Mouse (Mus musculus): ENCODE measurements around the gene Gm15517. TPM values are rescaled to one million over a fixed set of nuclear protein-coding genes. Genes with fewer than 3 reads are reported as not detected.
A peak's percentile ranks its signal among the peaks of the same experiment; 100 is the strongest.

Gm15517 gene
- polyA plus RNA-seq, 1 experiment: not detected

- H3K27me3 ChIP-seq (ENCODE audit: control insufficient read depth, insufficient read depth, low read length, poor library complexity, severe bottlenecking): no peaks in the 10 kb centered on the region
- no peaks in the 10 kb centered on the region for H3K36me3 ChIP-seq (ENCODE audit: control insufficient read depth, insufficient read depth, low read length, poor library complexity, severe bottlenecking)
- H3K9me3 ChIP-seq (replicated peaks; ENCODE audit: control insufficient read depth, insufficient read depth, low read length, poor library complexity, severe bottlenecking): no peaks in the 10 kb centered on the region
- H3K9ac ChIP-seq (ENCODE audit: low read depth, poor library complexity, severe bottlenecking): no peak overlapping the region
- H3K27ac ChIP-seq (ENCODE audit: insufficient read depth, low read length): no peak overlapping the region
- TF ChIP-seq POLR2A (IDR thresholded peaks at IDR 0.05; ENCODE audit: insufficient read depth, low read length) (no peak), CTCF (IDR thresholded peaks at IDR 0.05; ENCODE audit: low read depth, low read length) (no peak), EP300 (IDR thresholded peaks at IDR 0.05; ENCODE audit: insufficient read depth, low read depth, low read length) (no peak)
- H3K4me1 ChIP-seq (ENCODE audit: control insufficient read depth, insufficient read depth, low read length): no peaks in the 10 kb centered on the region
- H3K4me3 ChIP-seq (ENCODE audit: low read depth, low read length): no peak overlapping the region
Observed at GRCm38 (mm10) chr7:44239913-44240312, 21.3 kb upstream of the Gm15517 start.

DNA sequence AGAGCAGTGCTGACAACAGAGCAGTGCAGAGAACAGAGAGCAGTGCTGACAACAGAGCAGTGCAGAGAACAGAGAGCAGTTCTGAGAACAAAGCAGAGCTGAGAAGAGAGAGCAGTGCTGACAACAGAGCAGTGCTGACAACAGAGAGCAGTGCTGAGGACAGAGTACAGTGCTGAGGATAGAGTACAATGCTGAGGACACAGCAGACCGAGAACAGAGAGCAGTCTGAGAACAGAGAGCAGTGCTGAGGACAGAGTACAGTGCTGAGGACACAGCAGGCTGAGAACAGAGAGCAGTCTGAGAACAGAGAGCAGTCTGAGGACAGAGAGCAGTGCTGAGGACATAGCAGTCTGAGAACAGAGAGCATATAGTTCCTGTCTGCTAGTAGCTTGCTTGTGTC lies 20.5 kb upstream of the Gm15517 start:
- no peak overlapping the region for H3K27ac ChIP-seq (ENCODE audit: insufficient read depth, low read length)
- no peaks in the 10 kb centered on the region for H3K27me3 ChIP-seq (ENCODE audit: control insufficient read depth, insufficient read depth, low read length, poor library complexity, severe bottlenecking)
- no peak for TF ChIP-seq POLR2A (IDR thresholded peaks at IDR 0.05; ENCODE audit: insufficient read depth, low read length)
- TF ChIP-seq EP300 (IDR thresholded peaks at IDR 0.05; ENCODE audit: insufficient read depth, low read depth, low read length): no peak
- no peak for TF ChIP-seq CTCF (IDR thresholded peaks at IDR 0.05; ENCODE audit: low read depth, low read length)
- no peaks in the 10 kb centered on the region for H3K4me1 ChIP-seq (ENCODE audit: control insufficient read depth, insufficient read depth, low read length)
- no peak overlapping the region for H3K9ac ChIP-seq (ENCODE audit: low read depth, poor library complexity, severe bottlenecking)
- H3K36me3 ChIP-seq (ENCODE audit: control insufficient read depth, insufficient read depth, low read length, poor library complexity, severe bottlenecking): no peaks in the 10 kb centered on the region
- H3K4me3 ChIP-seq (ENCODE audit: low read depth, low read length): no peak overlapping the region
- H3K9me3 ChIP-seq (replicated peaks; ENCODE audit: control insufficient read depth, insufficient read depth, low read length, poor library complexity, severe bottlenecking): no peaks in the 10 kb centered on the region

DNA sequence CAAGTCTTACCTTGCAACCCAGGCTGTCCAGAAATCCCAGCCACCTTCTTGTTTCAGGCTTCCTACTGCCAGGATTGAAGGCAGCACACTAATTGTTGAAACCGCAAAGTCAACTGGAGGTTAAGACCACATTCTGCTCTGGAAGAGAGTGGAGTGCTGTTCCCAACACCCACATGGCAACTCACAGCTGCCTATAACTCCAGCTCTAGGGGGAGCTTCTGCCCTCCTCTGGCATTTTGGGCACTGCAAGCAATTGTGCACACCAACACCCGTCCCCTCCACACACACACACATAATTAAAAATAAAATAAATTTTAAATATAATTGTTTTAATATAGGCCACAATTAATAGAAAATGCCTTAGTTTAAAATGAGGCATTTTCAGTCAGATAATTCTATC lies 20.1 kb upstream of the Gm15517 start:
- Histone ChIP-seq H3K9me3 (replicated peaks; ENCODE audit: control insufficient read depth, insufficient read depth, low read length, poor library complexity, severe bottlenecking) (no peaks in the 10 kb centered on the region), H3K4me3 (ENCODE audit: low read depth, low read length) (no peak overlapping the region), H3K27me3 (ENCODE audit: control insufficient read depth, insufficient read depth, low read length, poor library complexity, severe bottlenecking) (no peaks in the 10 kb centered on the region), H3K27ac (ENCODE audit: insufficient read depth, low read length) (no peak overlapping the region), H3K36me3 (ENCODE audit: control insufficient read depth, insufficient read depth, low read length, poor library complexity, severe bottlenecking) (no peaks in the 10 kb centered on the region), H3K9ac (ENCODE audit: low read depth, poor library complexity, severe bottlenecking) (no peak overlapping the region), H3K4me1 (ENCODE audit: control insufficient read depth, insufficient read depth, low read length) (no peaks in the 10 kb centered on the region)
- TF ChIP-seq POLR2A (IDR thresholded peaks at IDR 0.05; ENCODE audit: insufficient read depth, low read length) (no peak), EP300 (IDR thresholded peaks at IDR 0.05; ENCODE audit: insufficient read depth, low read depth, low read length) (no peak)

GRCm38 (mm10) chr7:44244080-44244479 lies 17.2 kb upstream of the Gm15517 start:
- Histone ChIP-seq H3K9me3 (replicated peaks; ENCODE audit: control insufficient read depth, insufficient read depth, low read length, poor library complexity, severe bottlenecking) (no peaks in the 10 kb centered on the region), H3K9ac (ENCODE audit: low read depth, poor library complexity, severe bottlenecking) (no peak overlapping the region), H3K4me3 (ENCODE audit: low read depth, low read length) (no peak overlapping the region), H3K27me3 (ENCODE audit: control insufficient read depth, insufficient read depth, low read length, poor library complexity, severe bottlenecking) (no peaks in the 10 kb centered on the region), H3K27ac (ENCODE audit: insufficient read depth, low read length) (no peak overlapping the region), H3K36me3 (ENCODE audit: control insufficient read depth, insufficient read depth, low read length, poor library complexity, severe bottlenecking) (peaks cover 16% of the 10 kb centered on the region), H3K4me1 (ENCODE audit: control insufficient read depth, insufficient read depth, low read length) (no peaks in the 10 kb centered on the region)
- TF ChIP-seq EP300 (IDR thresholded peaks at IDR 0.05; ENCODE audit: insufficient read depth, low read depth, low read length) (no peak), POLR2A (IDR thresholded peaks at IDR 0.05; ENCODE audit: insufficient read depth, low read length) (no peak), CTCF (IDR thresholded peaks at IDR 0.05; ENCODE audit: low read depth, low read length) (no peak)

DNA sequence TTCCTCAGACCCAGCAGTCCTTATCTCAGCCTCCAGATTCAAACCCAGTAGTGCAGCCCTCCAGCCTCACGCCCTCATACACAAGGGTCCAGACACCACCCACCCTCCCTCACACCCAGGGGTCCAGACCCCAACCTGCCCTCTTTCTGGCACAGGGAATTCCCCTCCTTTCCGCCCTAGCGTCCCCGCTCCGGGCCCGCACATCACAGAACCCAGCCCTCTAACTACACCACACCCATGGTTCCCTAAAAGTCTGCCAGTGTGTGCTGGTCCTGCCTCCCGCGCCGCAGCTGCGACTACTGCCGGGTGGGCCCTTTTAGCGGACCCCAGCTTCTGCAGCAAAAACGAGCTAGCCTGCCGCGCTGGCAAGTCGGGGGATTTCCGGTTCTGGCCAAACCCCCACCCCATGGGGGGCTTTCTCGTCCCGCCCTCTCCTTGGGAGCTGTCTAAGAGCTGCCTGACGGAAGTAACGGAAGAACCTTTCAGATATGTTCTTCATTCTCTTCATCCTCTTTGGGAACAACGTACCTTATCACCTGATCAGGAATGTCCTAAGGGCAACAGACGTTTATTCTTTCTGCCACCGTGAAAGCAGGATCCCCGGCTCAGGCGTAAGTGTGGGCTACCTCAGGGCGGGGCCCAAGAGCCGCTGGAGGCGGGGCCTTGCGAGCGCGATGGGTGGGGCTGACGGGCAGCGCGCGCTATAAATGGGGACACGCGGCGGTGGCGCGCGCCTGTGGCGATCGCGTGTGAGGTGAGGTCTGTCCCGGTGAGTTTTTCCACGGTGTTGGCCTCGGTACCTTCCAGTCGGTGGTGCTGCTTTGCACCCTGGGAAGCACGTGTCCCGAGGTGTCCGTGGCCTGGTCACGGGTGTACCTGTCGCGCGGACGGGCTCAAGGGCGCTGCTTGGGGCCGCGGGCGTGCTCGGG lies 14.9 kb upstream of the Gm15517 start, which contains the start of the genes 1700028J19Rik and 2410002F23Rik:
Gene 1700028J19Rik (minus strand): TSS at position 641 of the 929 bp plus-strand sequence.
Gene 2410002F23Rik (plus strand): TSS at position 668 of the 929 bp plus-strand sequence.
- H3K4me3 ChIP-seq (ENCODE audit: low read depth, low read length): peak within 1 kb of the TSS; percentile 72
- TF ChIP-seq POLR2A (IDR thresholded peaks at IDR 0.05; ENCODE audit: insufficient read depth, low read length) (peak; percentile 99), CTCF (IDR thresholded peaks at IDR 0.05; ENCODE audit: low read depth, low read length) (no peak)
- H3K27me3 ChIP-seq (ENCODE audit: control insufficient read depth, insufficient read depth, low read length, poor library complexity, severe bottlenecking): no peaks in the 10 kb centered on the region
- no peaks in the 10 kb centered on the region for H3K4me1 ChIP-seq (ENCODE audit: control insufficient read depth, insufficient read depth, low read length)
- H3K9me3 ChIP-seq (replicated peaks; ENCODE audit: control insufficient read depth, insufficient read depth, low read length, poor library complexity, severe bottlenecking): no peaks in the 10 kb centered on the region
- peak within 1 kb of the TSS; percentile 31 for H3K27ac ChIP-seq (ENCODE audit: insufficient read depth, low read length)
- peaks cover 35% of the 10 kb centered on the region for H3K36me3 ChIP-seq (ENCODE audit: control insufficient read depth, insufficient read depth, low read length, poor library complexity, severe bottlenecking)
- peak within 1 kb of the TSS; percentile 65 for H3K9ac ChIP-seq (ENCODE audit: low read depth, poor library complexity, severe bottlenecking)

GRCm38 (mm10) chr7:44246984-44247470 lies 14.2 kb upstream of the Gm15517 start:
- no peaks in the 10 kb centered on the region for H3K4me1 ChIP-seq (ENCODE audit: control insufficient read depth, insufficient read depth, low read length)
- peaks cover 39% of the 10 kb centered on the region for H3K36me3 ChIP-seq (ENCODE audit: control insufficient read depth, insufficient read depth, low read length, poor library complexity, severe bottlenecking)
- peak overlapping the region; percentile 3; the same call in 1 of the 2 replicates for H3K27ac ChIP-seq (ENCODE audit: insufficient read depth, low read length)
- H3K9me3 ChIP-seq (replicated peaks; ENCODE audit: control insufficient read depth, insufficient read depth, low read length, poor library complexity, severe bottlenecking): no peaks in the 10 kb centered on the region
- peak overlapping the region; percentile 72 for H3K4me3 ChIP-seq (ENCODE audit: low read depth, low read length)
- H3K9ac ChIP-seq (ENCODE audit: low read depth, poor library complexity, severe bottlenecking): peak overlapping the region; percentile 65
- TF ChIP-seq EP300 (IDR thresholded peaks at IDR 0.05; ENCODE audit: insufficient read depth, low read depth, low read length): no peak
- TF ChIP-seq CTCF (IDR thresholded peaks at IDR 0.05; ENCODE audit: low read depth, low read length): no peak
- TF ChIP-seq POLR2A (IDR thresholded peaks at IDR 0.05; ENCODE audit: insufficient read depth, low read length): no peak
- no peaks in the 10 kb centered on the region for H3K27me3 ChIP-seq (ENCODE audit: control insufficient read depth, insufficient read depth, low read length, poor library complexity, severe bottlenecking)
